In the genomic region with DNA sequence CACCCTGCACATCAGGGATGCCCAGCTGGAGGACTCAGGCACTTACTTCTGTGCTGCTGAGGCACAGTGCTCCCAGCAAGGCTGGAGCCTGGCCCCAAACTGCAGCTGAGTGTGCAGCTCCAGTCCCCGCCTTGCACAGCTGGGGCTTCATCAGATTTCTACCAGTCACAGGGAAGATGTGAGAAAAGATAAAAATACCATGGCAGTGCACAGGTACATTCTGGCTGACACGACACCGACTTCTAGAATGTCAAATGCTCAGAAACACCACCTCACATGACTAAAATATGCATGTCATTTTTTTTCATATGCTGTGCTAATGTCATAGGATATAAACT, we compare ENCODE assay signal across 6 mouse cellular contexts.
DNase-seq lines count a peak whose midpoint lies in the region; ATAC-seq and TF ChIP-seq lines count a peak whose summit lies in the region.
"Not testable (repeated sequence)": the region's sequence is repeated elsewhere in the genome, so short reads cannot be mapped to it uniquely, and the experiment has no call there.

No protein-coding gene starts in this region.

- not testable (repeated sequence) for H3K4me3 ChIP-seq in forebrain, postnatal 0 days (ENCODE audit: low read depth, low read length); hindbrain, embryonic 14.5 days (replicated peaks; ENCODE audit: low read length); hindbrain, postnatal 0 days (ENCODE audit: low read length); midbrain, embryonic 14.5 days (replicated peaks; ENCODE audit: low read depth, low read length); midbrain, postnatal 0 days (ENCODE audit: low read depth, low read length); neural tube, embryonic 15.5 days (replicated peaks)

- H3K4me1 ChIP-seq in forebrain, postnatal 0 days (ENCODE audit: insufficient read depth); hindbrain, embryonic 14.5 days (replicated peaks; ENCODE audit: control insufficient read depth, insufficient read depth, low read length); hindbrain, postnatal 0 days (ENCODE audit: insufficient read depth, low read length); midbrain, embryonic 14.5 days (ENCODE audit: control insufficient read depth, insufficient read depth, low read length); midbrain, postnatal 0 days (ENCODE audit: insufficient read depth, low read length); neural tube, embryonic 15.5 days: not testable (repeated sequence)

- DNase-seq in forebrain, postnatal 0 days; hindbrain, embryonic 14.5 days (ENCODE audit: low spot score); hindbrain, postnatal 0 days (ENCODE audit: low spot score); midbrain, embryonic 14.5 days; midbrain, postnatal 0 days (ENCODE audit: low spot score): not testable (repeated sequence)

- H3K9me3 ChIP-seq in forebrain, postnatal 0 days (ENCODE audit: low read length); hindbrain, embryonic 14.5 days (ENCODE audit: control insufficient read depth, low read length); hindbrain, postnatal 0 days (ENCODE audit: low read length); midbrain, embryonic 14.5 days (ENCODE audit: control insufficient read depth, low read length); midbrain, postnatal 0 days (ENCODE audit: low read length); neural tube, embryonic 15.5 days (replicated peaks): not testable (repeated sequence)

- H3K4me2 ChIP-seq in forebrain, postnatal 0 days (ENCODE audit: low read depth); hindbrain, embryonic 14.5 days (replicated peaks); hindbrain, postnatal 0 days (ENCODE audit: low read depth, low read length); midbrain, embryonic 14.5 days (ENCODE audit: low read length); midbrain, postnatal 0 days (ENCODE audit: low read depth, low read length, poor library complexity, severe bottlenecking); neural tube, embryonic 15.5 days: not testable (repeated sequence)

- not testable (repeated sequence) for TF ChIP-seq CTCF in forebrain, postnatal 0 days (IDR thresholded peaks at IDR 0.05; ENCODE audit: low read depth); hindbrain, postnatal 0 days (IDR thresholded peaks at IDR 0.05; ENCODE audit: low read depth); midbrain, postnatal 0 days (IDR thresholded peaks at IDR 0.05)

- not testable (repeated sequence) for H3K9ac ChIP-seq in forebrain, postnatal 0 days; hindbrain, embryonic 14.5 days; hindbrain, postnatal 0 days (replicated peaks; ENCODE audit: low read length); midbrain, embryonic 14.5 days (replicated peaks; ENCODE audit: low read length); midbrain, postnatal 0 days (replicated peaks; ENCODE audit: low read length, poor library complexity, severe bottlenecking); neural tube, embryonic 15.5 days (replicated peaks)

- H3K27me3 ChIP-seq in forebrain, postnatal 0 days (ENCODE audit: insufficient read depth, low read length); hindbrain, embryonic 14.5 days (ENCODE audit: control insufficient read depth, insufficient read depth, low read length); hindbrain, postnatal 0 days (ENCODE audit: insufficient read depth, low read length); midbrain, embryonic 14.5 days (ENCODE audit: control insufficient read depth, insufficient read depth, low read length); midbrain, postnatal 0 days (ENCODE audit: insufficient read depth, low read length); neural tube, embryonic 15.5 days (replicated peaks): not testable (repeated sequence)

- no CpG with 5 or more reads among the region's 3 CpGs for WGBS in forebrain, postnatal 0 days
- WGBS in hindbrain, embryonic 14.5 days = no CpG with 5 or more reads among the region's 3 CpGs
- no CpG with 5 or more reads among the region's 3 CpGs for WGBS in hindbrain, postnatal 0 days
- no CpG with 5 or more reads among the region's 3 CpGs for WGBS in midbrain, embryonic 14.5 days
- no CpG with 5 or more reads among the region's 3 CpGs for WGBS in midbrain, postnatal 0 days
- WGBS in neural tube, embryonic 15.5 days = no CpG with 5 or more reads among the region's 3 CpGs

- peak; percentile 80 for ATAC-seq in forebrain, postnatal 0 days
- ATAC-seq in hindbrain, embryonic 14.5 days (ENCODE audit: low FRiP score) = peak; percentile 64
- peak; percentile 61; the same call in 1 of the 2 replicates for ATAC-seq in hindbrain, postnatal 0 days
- peak; percentile 67; the same call in 1 of the 2 replicates for ATAC-seq in midbrain, embryonic 14.5 days (ENCODE audit: low FRiP score, low TSS enrichment)
- peak; percentile 82 for ATAC-seq in midbrain, postnatal 0 days (ENCODE audit: low FRiP score)
- ATAC-seq in neural tube, embryonic 15.5 days (ENCODE audit: low FRiP score) = peak; percentile 45

- H3K27ac ChIP-seq in forebrain, postnatal 0 days (ENCODE audit: low read depth, low read length); hindbrain, embryonic 14.5 days; hindbrain, postnatal 0 days; midbrain, embryonic 14.5 days (replicated peaks; ENCODE audit: low read depth, low read length); midbrain, postnatal 0 days (ENCODE audit: low read depth, low read length); neural tube, embryonic 15.5 days (replicated peaks): not testable (repeated sequence)

- not testable (repeated sequence) for H3K36me3 ChIP-seq in forebrain, postnatal 0 days (ENCODE audit: insufficient read depth); hindbrain, embryonic 14.5 days (replicated peaks; ENCODE audit: control insufficient read depth, insufficient read depth); hindbrain, postnatal 0 days (ENCODE audit: insufficient read depth, low read length); midbrain, embryonic 14.5 days (ENCODE audit: control insufficient read depth, insufficient read depth, low read length); midbrain, postnatal 0 days (ENCODE audit: insufficient read depth, low read length); neural tube, embryonic 15.5 days
